13 mouse cellular contexts compared by ENCODE assay signal in genomic region chr17:49863597-49863996, GRCm38 (mm10).
DNase-seq lines count a peak whose midpoint lies in the region; ATAC-seq lines count a peak whose summit lies in the region.
"Had no signal": no experiment of that assay in that cellular context is flagged by ENCODE, and none has a peak within 500 bp of the region (broad histone marks: within the 10 kb centered on the region; RNA-seq: fewer than 3 reads in every experiment).

No protein-coding gene starts in this region.

- DNase-seq in forebrain, embryonic 10.5 days (ENCODE audit: extremely low spot score, low spot score): no peak
- no peak for DNase-seq in forebrain, embryonic 11.5 days (ENCODE audit: low spot score)
- no peak for DNase-seq in embryonic facial prominence, embryonic 10.5 days (ENCODE audit: low spot score)
- peak; percentile 46 for DNase-seq in midbrain, embryonic 14.5 days
- DNase-seq in spleen, postnatal 36 days (ENCODE audit: low spot score in 2 of 2): no peak
- DNase-seq in spleen, postnatal 10 days (ENCODE audit: low spot score in 2 of 2): no peak
- DNase-seq in adrenal gland, adult 2 months: no peak
- DNase-seq: gastrocnemius, adult 2 months; kidney, adult 18-20 months; lung, postnatal 36 days; thymus, adult 18-20 months had no signal

- 40% methylated on average over 5 of the region's 5 CpGs for WGBS in forebrain, embryonic 10.5 days
- 33% methylated on average over 5 of the region's 5 CpGs for WGBS in forebrain, embryonic 11.5 days
- WGBS in embryonic facial prominence, embryonic 10.5 days: 57% methylated on average over 5 of the region's 5 CpGs
- WGBS in hindbrain, embryonic 15.5 days: 51% methylated on average over 5 of the region's 5 CpGs
- WGBS in midbrain, embryonic 14.5 days: 14% methylated on average over 5 of the region's 5 CpGs

- no peak overlapping the region; the same call in 1 of the 2 replicates for H3K9ac ChIP-seq in forebrain, embryonic 11.5 days (ENCODE audit: low read length)
- H3K9ac ChIP-seq in hindbrain, embryonic 15.5 days: no peak overlapping the region
- H3K9ac ChIP-seq in midbrain, embryonic 14.5 days (replicated peaks; ENCODE audit: low read length): no peak overlapping the region; the same call in 1 of the 2 replicates

- no peak; the same call in 1 of the 2 replicates for ATAC-seq in forebrain, embryonic 11.5 days (replicated peaks; ENCODE audit: low FRiP score)
- peak; percentile 51; the same call in 1 of the 2 replicates for ATAC-seq in hindbrain, embryonic 15.5 days (ENCODE audit: low FRiP score, low read depth)
- ATAC-seq in midbrain, embryonic 14.5 days (ENCODE audit: low FRiP score, low TSS enrichment): no peak; the same call in 1 of the 2 replicates

- H3K4me2 ChIP-seq in forebrain, embryonic 11.5 days (ENCODE audit: low read depth, low read length, severe bottlenecking): no peak overlapping the region
- no peak overlapping the region for H3K4me2 ChIP-seq in hindbrain, embryonic 15.5 days
- no peak overlapping the region for H3K4me2 ChIP-seq in midbrain, embryonic 14.5 days (ENCODE audit: low read length)
- H3K4me2 ChIP-seq: liver, embryonic 11.5 days had no signal

- H3K27ac ChIP-seq in forebrain, embryonic 10.5 days: peak overlapping the region; percentile 41; the same call in 1 of the 2 replicates
- no peak overlapping the region for H3K27ac ChIP-seq in forebrain, embryonic 11.5 days (ENCODE audit: low read depth, low read length)
- peak overlapping the region; percentile 70 for H3K27ac ChIP-seq in embryonic facial prominence, embryonic 10.5 days (replicated peaks)
- peak overlapping the region; percentile 44 for H3K27ac ChIP-seq in hindbrain, embryonic 15.5 days (replicated peaks)
- 0 out of 2 replicates have a peak overlapping the region, but pooled peaks have one; percentile 49 for H3K27ac ChIP-seq in midbrain, embryonic 14.5 days (replicated peaks; ENCODE audit: low read depth, low read length)
- H3K27ac ChIP-seq: gastrocnemius, adult 2 months had no signal

- no peaks in the 10 kb centered on the region for H3K36me3 ChIP-seq in forebrain, embryonic 10.5 days (replicated peaks)
- H3K36me3 ChIP-seq in forebrain, embryonic 11.5 days (ENCODE audit: control insufficient read depth, insufficient read depth, low read length): no peaks in the 10 kb centered on the region
- H3K36me3 ChIP-seq in embryonic facial prominence, embryonic 10.5 days (replicated peaks): no peaks in the 10 kb centered on the region
- no peaks in the 10 kb centered on the region for H3K36me3 ChIP-seq in hindbrain, embryonic 15.5 days
- H3K36me3 ChIP-seq in midbrain, embryonic 14.5 days (ENCODE audit: control insufficient read depth, insufficient read depth, low read length): no peaks in the 10 kb centered on the region

- peaks cover 28% of the 10 kb centered on the region for H3K4me1 ChIP-seq in forebrain, embryonic 10.5 days
- H3K4me1 ChIP-seq in forebrain, embryonic 11.5 days (replicated peaks; ENCODE audit: control insufficient read depth, insufficient read depth, low read length): peaks cover 3% of the 10 kb centered on the region
- peaks cover 25% of the 10 kb centered on the region for H3K4me1 ChIP-seq in embryonic facial prominence, embryonic 10.5 days
- peaks cover 24% of the 10 kb centered on the region for H3K4me1 ChIP-seq in hindbrain, embryonic 15.5 days (replicated peaks)
- peaks cover 19% of the 10 kb centered on the region for H3K4me1 ChIP-seq in midbrain, embryonic 14.5 days (ENCODE audit: control insufficient read depth, insufficient read depth, low read length)

- peaks cover 10% of the 10 kb centered on the region; the same call in 1 of the 2 replicates for H3K27me3 ChIP-seq in forebrain, embryonic 10.5 days (ENCODE audit: poor library complexity, severe bottlenecking)
- H3K27me3 ChIP-seq in forebrain, embryonic 11.5 days (ENCODE audit: control insufficient read depth, insufficient read depth, low read length): no peaks in the 10 kb centered on the region
- no peaks in the 10 kb centered on the region for H3K27me3 ChIP-seq in embryonic facial prominence, embryonic 10.5 days (replicated peaks; ENCODE audit: low read depth, poor library complexity, severe bottlenecking)
- no peaks in the 10 kb centered on the region for H3K27me3 ChIP-seq in hindbrain, embryonic 15.5 days
- H3K27me3 ChIP-seq in midbrain, embryonic 14.5 days (ENCODE audit: control insufficient read depth, insufficient read depth, low read length): no peaks in the 10 kb centered on the region

- H3K9me3 ChIP-seq in forebrain, embryonic 10.5 days: no peaks in the 10 kb centered on the region
- no peaks in the 10 kb centered on the region for H3K9me3 ChIP-seq in forebrain, embryonic 11.5 days (ENCODE audit: control insufficient read depth, low read length)
- H3K9me3 ChIP-seq in embryonic facial prominence, embryonic 10.5 days: no peaks in the 10 kb centered on the region
- no peaks in the 10 kb centered on the region for H3K9me3 ChIP-seq in hindbrain, embryonic 15.5 days
- H3K9me3 ChIP-seq in midbrain, embryonic 14.5 days (ENCODE audit: control insufficient read depth, low read length): no peaks in the 10 kb centered on the region

- H3K4me3 ChIP-seq in forebrain, embryonic 10.5 days: no peak overlapping the region
- H3K4me3 ChIP-seq in forebrain, embryonic 11.5 days (ENCODE audit: low read depth, low read length): no peak overlapping the region
- no peak overlapping the region for H3K4me3 ChIP-seq in embryonic facial prominence, embryonic 10.5 days
- H3K4me3 ChIP-seq in hindbrain, embryonic 15.5 days: no peak overlapping the region
- no peak overlapping the region for H3K4me3 ChIP-seq in midbrain, embryonic 14.5 days (replicated peaks; ENCODE audit: low read depth, low read length)
- H3K4me3 ChIP-seq: gastrocnemius, adult 2 months had no signal
